Mouse (Mus musculus): ENCODE results near the gene Sept6. TPM values are rescaled to one million over a fixed set of nuclear protein-coding genes. Genes with fewer than 3 reads are reported as not detected.

The Sept6 gene
- polyA plus RNA-seq, 1 experiment from 2014 or later: 43.6 TPM

DNA sequence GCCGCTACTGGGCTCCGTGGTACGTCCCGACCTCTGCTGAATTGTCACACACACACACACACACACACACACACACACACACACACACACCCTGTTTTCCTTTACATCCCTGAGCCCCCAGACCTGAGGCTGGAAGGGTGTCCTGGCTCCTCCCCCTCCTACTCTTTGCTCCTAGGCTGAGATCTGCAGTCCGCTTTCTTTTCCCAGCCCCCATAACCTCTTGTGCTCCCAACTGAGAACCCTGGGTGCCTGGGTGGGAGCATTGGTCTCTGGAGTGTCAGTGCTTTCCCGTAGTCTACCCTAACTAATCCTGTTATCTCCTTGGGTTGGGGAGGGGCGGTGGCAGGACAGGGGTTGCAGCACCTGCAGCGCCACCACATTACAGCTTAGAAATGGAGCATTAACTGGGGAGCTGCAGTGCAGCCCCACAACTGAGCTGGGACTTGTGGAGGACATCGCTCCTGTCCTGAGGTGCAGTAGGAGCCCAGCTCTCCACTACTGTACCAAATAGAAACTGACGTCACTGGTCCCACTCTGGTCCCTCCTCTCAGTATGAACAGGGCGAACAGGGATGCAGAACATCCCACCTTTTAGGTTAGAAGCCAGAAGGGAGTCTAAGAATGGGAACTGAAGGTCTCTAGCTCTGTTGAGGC lies 1.7 kb downstream of the Sept6 start:
- H3K9ac ChIP-seq (ENCODE audit: low read length): peak overlapping the region; percentile 66
- no peak for DNase-seq (ENCODE audit: low spot score)
- no peaks in the 10 kb centered on the region for H3K9me3 ChIP-seq (ENCODE audit: control insufficient read depth, low read length)
- H3K4me2 ChIP-seq (ENCODE audit: low read depth, low read length, severe bottlenecking): peak overlapping the region; percentile 63
- no peak overlapping the region for H3K27ac ChIP-seq (ENCODE audit: low read depth, low read length)
- 22% methylated on average over 7 of the region's 11 CpGs for WGBS
- H3K4me1 ChIP-seq (replicated peaks; ENCODE audit: control insufficient read depth, insufficient read depth, low read length): no peaks in the 10 kb centered on the region
- no peaks in the 10 kb centered on the region for H3K36me3 ChIP-seq (ENCODE audit: control insufficient read depth, insufficient read depth, low read length)
- peak overlapping the region; percentile 52 for H3K4me3 ChIP-seq (ENCODE audit: low read depth, low read length)
- H3K27me3 ChIP-seq (ENCODE audit: control insufficient read depth, insufficient read depth, low read length): no peaks in the 10 kb centered on the region
- ATAC-seq (replicated peaks; ENCODE audit: low FRiP score): peak; percentile 78

DNA sequence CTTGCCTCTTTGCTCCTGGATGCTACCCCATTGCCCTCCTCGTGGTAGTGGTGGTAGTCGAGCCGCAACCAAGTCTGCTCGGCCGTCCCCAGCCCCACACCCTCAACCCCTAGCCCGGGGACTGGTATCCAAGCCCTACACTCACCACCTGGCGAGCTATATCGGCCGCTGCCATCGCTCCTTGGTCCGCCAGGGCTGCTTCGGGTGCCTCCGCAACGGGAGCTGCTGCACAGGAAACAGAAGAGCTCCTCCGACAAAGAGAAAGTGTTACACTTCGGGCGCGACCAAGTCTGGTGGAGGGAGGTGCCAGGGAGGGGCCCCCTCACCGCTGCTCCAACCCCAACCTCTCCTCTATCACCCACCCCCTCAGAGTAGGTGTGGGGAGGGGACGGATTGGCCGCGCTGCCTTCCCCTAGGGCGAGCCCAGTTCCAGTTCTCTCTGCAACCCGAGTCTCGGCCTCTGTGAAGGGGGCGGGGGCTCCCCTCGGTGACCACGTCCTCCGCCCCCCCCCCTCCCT lies 2.3 kb downstream of the Sept6 start:
- H3K9me3 ChIP-seq (ENCODE audit: control insufficient read depth, low read length): no peaks in the 10 kb centered on the region
- DNase-seq (ENCODE audit: low spot score) (peak; percentile 86), ATAC-seq (replicated peaks; ENCODE audit: low FRiP score) (peak; percentile 92)
- no peaks in the 10 kb centered on the region for H3K36me3 ChIP-seq (ENCODE audit: control insufficient read depth, insufficient read depth, low read length)
- H3K9ac ChIP-seq (ENCODE audit: low read length): peak overlapping the region; percentile 66
- WGBS: 13% methylated on average over 25 of the region's 29 CpGs
- no peaks in the 10 kb centered on the region for H3K4me1 ChIP-seq (replicated peaks; ENCODE audit: control insufficient read depth, insufficient read depth, low read length)
- no peaks in the 10 kb centered on the region for H3K27me3 ChIP-seq (ENCODE audit: control insufficient read depth, insufficient read depth, low read length)
- peak overlapping the region; percentile 37 for H3K27ac ChIP-seq (ENCODE audit: low read depth, low read length)
- peak overlapping the region; percentile 52 for H3K4me3 ChIP-seq (ENCODE audit: low read depth, low read length)
- H3K4me2 ChIP-seq (ENCODE audit: low read depth, low read length, severe bottlenecking): peak overlapping the region; percentile 63

DNA sequence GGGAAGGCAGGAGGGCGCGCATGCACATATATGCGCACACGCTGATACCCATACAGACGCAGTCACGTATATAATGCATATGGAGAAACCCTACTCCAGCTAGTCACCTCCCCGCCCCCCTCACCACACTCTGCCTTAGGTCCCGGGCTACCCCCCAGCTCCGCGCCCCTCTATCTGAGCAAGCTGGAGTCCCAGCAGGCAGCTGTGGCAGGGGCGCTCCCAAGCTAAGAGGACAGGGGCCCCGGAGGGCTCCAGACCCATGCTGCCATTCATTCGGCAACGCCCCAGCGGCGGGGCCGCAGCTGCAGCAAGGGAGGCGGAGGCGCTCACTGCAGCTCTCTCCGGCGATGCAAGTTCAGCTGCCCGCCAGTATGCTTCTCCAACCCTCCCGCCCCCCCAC lies 2.8 kb downstream of the Sept6 start:
- H3K27ac ChIP-seq (ENCODE audit: low read depth, low read length): peak overlapping the region; percentile 37; the same call in 1 of the 2 replicates
- H3K4me2 ChIP-seq (ENCODE audit: low read depth, low read length, severe bottlenecking): peak overlapping the region; percentile 63
- ATAC-seq (replicated peaks; ENCODE audit: low FRiP score) (peak; percentile 79), DNase-seq (ENCODE audit: low spot score) (peak; percentile 70)
- H3K9me3 ChIP-seq (ENCODE audit: control insufficient read depth, low read length): no peaks in the 10 kb centered on the region
- 20% methylated on average over 18 of the region's 23 CpGs for WGBS
- no peaks in the 10 kb centered on the region for H3K27me3 ChIP-seq (ENCODE audit: control insufficient read depth, insufficient read depth, low read length)
- H3K36me3 ChIP-seq (ENCODE audit: control insufficient read depth, insufficient read depth, low read length): no peaks in the 10 kb centered on the region
- H3K4me1 ChIP-seq (replicated peaks; ENCODE audit: control insufficient read depth, insufficient read depth, low read length): no peaks in the 10 kb centered on the region
- peak overlapping the region; percentile 52 for H3K4me3 ChIP-seq (ENCODE audit: low read depth, low read length)
- peak overlapping the region; percentile 66 for H3K9ac ChIP-seq (ENCODE audit: low read length)

DNA sequence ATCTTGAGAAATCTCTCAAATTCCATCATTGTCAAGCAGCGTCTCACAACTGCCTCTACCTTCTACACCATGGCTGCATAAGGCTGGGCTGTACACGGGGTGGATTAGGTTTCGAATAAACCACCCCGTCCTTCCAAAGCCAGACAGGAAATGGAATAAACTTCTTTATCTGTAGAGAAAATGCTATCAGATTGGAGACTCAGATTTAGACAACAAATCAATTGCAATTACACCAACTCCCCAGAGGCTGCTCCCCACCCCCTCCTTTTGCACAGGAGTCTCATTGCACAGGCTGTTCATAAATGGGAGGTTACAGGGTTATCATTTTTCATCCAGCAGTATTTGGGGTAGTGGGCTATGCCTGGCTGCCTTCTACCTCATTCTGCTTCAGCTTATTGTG lies 3.7 kb downstream of the Sept6 start:
- no peak overlapping the region; the same call in 1 of the 2 replicates for H3K9ac ChIP-seq (ENCODE audit: low read length)
- H3K36me3 ChIP-seq (ENCODE audit: control insufficient read depth, insufficient read depth, low read length): no peaks in the 10 kb centered on the region
- no peak overlapping the region for H3K27ac ChIP-seq (ENCODE audit: low read depth, low read length)
- no peaks in the 10 kb centered on the region for H3K27me3 ChIP-seq (ENCODE audit: control insufficient read depth, insufficient read depth, low read length)
- DNase-seq (ENCODE audit: low spot score) (no peak), ATAC-seq (replicated peaks; ENCODE audit: low FRiP score) (no peak)
- peak overlapping the region; percentile 63 for H3K4me2 ChIP-seq (ENCODE audit: low read depth, low read length, severe bottlenecking)
- H3K4me3 ChIP-seq (ENCODE audit: low read depth, low read length): peak overlapping the region; percentile 52
- no peaks in the 10 kb centered on the region for H3K9me3 ChIP-seq (ENCODE audit: control insufficient read depth, low read length)
- WGBS: 73% methylated on average over 4 of the region's 4 CpGs
- no peaks in the 10 kb centered on the region for H3K4me1 ChIP-seq (replicated peaks; ENCODE audit: control insufficient read depth, insufficient read depth, low read length)

DNA sequence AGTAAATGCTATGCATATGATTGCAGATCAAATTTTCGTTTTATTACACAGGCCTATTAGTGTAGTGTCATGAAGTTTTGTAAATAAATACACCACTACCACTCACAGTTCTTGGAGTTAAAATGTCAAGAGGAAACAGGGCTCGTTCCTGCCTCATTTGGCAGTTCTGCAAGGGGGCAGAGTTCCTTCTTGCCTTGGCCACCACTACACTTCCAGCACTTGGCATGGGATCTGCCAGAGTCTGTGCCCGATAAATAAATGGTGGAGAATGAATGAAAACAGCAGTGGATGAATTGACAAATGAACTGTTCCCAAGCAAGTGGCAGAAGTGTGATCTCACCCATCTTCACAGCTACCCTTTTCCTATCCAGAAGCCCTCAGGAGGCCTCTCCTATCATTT lies 6.6 kb downstream of the Sept6 start:
- WGBS: 74% methylated on average over 3 of the region's 3 CpGs
- Histone ChIP-seq H3K27me3 (ENCODE audit: control insufficient read depth, insufficient read depth, low read length) (no peaks in the 10 kb centered on the region), H3K4me2 (ENCODE audit: low read depth, low read length, severe bottlenecking) (no peak overlapping the region), H3K4me3 (ENCODE audit: low read depth, low read length) (no peak overlapping the region), H3K9me3 (ENCODE audit: control insufficient read depth, low read length) (no peaks in the 10 kb centered on the region), H3K27ac (ENCODE audit: low read depth, low read length) (no peak overlapping the region), H3K4me1 (replicated peaks; ENCODE audit: control insufficient read depth, insufficient read depth, low read length) (no peaks in the 10 kb centered on the region), H3K36me3 (ENCODE audit: control insufficient read depth, insufficient read depth, low read length) (no peaks in the 10 kb centered on the region), H3K9ac (ENCODE audit: low read length) (no peak overlapping the region)
- no peak for DNase-seq (ENCODE audit: low spot score)
- no peak for ATAC-seq (replicated peaks; ENCODE audit: low FRiP score)

DNA sequence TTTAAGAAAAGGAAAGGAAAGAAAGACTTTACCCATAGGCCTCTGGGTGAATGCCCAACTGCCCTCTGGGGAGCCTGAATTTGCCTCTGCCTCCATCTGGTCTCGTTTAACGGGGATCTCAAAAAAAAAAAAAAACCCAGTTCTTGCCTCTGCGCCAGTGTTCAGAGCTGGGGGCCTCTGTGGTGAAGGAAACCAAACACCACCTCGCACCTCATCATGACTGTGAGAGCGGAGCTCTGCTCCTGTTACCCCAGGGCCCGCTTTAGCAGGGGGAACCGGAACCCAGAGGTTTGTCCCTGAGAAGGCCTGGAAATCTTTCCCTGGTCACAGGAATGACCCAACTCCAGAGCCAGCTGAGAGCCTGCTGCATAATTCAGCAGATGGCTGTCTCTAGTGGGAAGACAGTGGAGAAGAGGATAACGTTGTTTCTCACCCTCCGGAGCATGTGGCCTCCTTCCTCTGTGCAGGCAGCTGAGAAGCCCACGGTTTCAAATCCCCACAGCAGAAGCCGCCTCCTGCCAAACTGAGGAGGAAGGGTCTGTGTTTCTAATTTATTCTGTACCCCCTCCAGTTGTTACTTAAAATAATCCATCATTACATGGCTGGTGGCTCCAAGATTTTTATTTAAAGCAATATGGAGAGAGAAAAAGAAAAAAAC lies 7.8 kb downstream of the Sept6 start:
- WGBS: 65% methylated on average over 11 of the region's 11 CpGs
- no peak for ATAC-seq (replicated peaks; ENCODE audit: low FRiP score)

DNA sequence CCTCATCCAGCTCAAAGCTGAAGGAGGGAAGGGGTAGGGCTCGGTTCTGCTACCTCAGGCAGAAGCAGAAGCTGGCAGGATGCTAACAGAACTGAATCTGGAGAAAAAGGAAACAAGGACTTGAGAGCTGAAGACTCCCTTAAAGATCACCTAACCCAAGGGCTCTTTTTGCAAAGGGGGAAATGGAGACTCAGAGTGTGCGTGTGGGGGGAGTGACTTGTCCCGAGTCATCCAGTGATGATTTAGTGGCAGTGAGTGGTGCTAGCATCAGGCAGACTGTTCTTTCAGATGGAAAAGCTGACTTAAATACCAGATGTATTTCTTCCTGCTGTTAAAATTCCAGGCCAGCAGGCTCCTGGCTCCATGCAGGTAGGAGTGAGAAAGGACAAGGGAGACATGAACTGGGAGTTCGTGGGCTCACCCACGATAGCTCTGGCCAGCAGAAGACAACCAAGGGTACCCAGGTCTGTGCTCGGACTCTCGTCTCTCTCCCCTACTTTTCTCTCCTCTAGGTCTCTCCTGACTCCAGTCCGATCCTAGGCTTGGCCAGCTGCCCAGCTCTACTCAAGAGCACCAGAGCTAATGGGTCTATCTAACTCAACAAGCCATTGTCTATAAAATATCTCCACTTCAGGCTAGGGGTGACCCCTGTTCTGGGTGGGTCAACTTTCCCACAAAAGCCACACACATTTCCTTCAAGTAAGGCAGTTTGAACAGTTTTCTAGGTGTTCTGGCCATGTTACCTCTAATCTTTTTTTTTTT lies 8.5 kb downstream of the Sept6 start:
- Histone ChIP-seq H3K4me1 (replicated peaks; ENCODE audit: control insufficient read depth, insufficient read depth, low read length) (no peaks in the 10 kb centered on the region), H3K9ac (ENCODE audit: low read length) (no peak overlapping the region), H3K9me3 (ENCODE audit: control insufficient read depth, low read length) (no peaks in the 10 kb centered on the region), H3K27me3 (ENCODE audit: control insufficient read depth, insufficient read depth, low read length) (no peaks in the 10 kb centered on the region), H3K4me3 (ENCODE audit: low read depth, low read length) (no peak overlapping the region), H3K4me2 (ENCODE audit: low read depth, low read length, severe bottlenecking) (no peak overlapping the region), H3K27ac (ENCODE audit: low read depth, low read length) (no peak overlapping the region), H3K36me3 (ENCODE audit: control insufficient read depth, insufficient read depth, low read length) (no peaks in the 10 kb centered on the region)
- ATAC-seq (replicated peaks; ENCODE audit: low FRiP score): no peak
- 81% methylated on average over 8 of the region's 8 CpGs for WGBS
- no peak for DNase-seq (ENCODE audit: low spot score)

More for the DNA sequence above, 7.8 kb downstream of the Sept6 start:
- H3K9me3 ChIP-seq (ENCODE audit: control insufficient read depth, low read length): no peaks in the 10 kb centered on the region
- no peaks in the 10 kb centered on the region for H3K4me1 ChIP-seq (replicated peaks; ENCODE audit: control insufficient read depth, insufficient read depth, low read length)
- H3K27ac ChIP-seq (ENCODE audit: low read depth, low read length): no peak overlapping the region
- DNase-seq (ENCODE audit: low spot score): no peak
- H3K9ac ChIP-seq (ENCODE audit: low read length): no peak overlapping the region
- no peak overlapping the region for H3K4me2 ChIP-seq (ENCODE audit: low read depth, low read length, severe bottlenecking)
- H3K27me3 ChIP-seq (ENCODE audit: control insufficient read depth, insufficient read depth, low read length): no peaks in the 10 kb centered on the region
- H3K36me3 ChIP-seq (ENCODE audit: control insufficient read depth, insufficient read depth, low read length): no peaks in the 10 kb centered on the region
- no peak overlapping the region for H3K4me3 ChIP-seq (ENCODE audit: low read depth, low read length)

DNA sequence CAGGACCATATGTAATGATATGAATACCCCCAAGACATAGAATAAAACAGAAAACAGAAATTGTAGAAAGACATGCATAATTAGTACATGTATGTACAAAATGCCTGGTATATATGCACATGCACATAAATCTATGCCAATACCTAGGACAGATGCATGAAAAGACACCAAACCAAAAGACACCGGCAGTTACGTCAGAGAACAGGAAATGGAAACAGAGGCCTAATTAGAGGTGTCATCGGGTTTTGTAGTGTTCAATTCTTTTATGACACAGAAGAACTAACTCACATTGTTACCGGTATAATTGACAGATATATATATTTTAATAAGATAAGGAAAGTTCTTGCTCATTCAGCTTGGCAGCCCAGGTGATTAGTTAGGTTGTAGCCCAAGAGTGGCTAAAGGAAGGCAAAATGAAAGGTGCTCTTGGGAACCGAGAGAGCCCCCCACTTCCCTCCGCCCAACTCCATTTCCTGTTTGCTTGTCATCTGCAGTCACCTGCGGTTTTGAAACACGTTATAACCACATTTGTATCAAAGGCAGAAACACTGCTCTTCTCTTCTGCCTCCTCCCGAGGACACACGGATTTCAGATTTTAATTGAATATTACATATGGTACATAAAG lies 10.9 kb downstream of the Sept6 start:
- WGBS: 91% methylated on average over 10 of the region's 10 CpGs

More for the DNA sequence above, 10.9 kb downstream of the Sept6 start:
- ATAC-seq (replicated peaks; ENCODE audit: low FRiP score) (no peak), DNase-seq (ENCODE audit: low spot score) (no peak)
- H3K27me3 ChIP-seq (ENCODE audit: control insufficient read depth, insufficient read depth, low read length): no peaks in the 10 kb centered on the region
- no peak overlapping the region for H3K27ac ChIP-seq (ENCODE audit: low read depth, low read length)
- no peaks in the 10 kb centered on the region for H3K36me3 ChIP-seq (ENCODE audit: control insufficient read depth, insufficient read depth, low read length)
- no peaks in the 10 kb centered on the region for H3K4me1 ChIP-seq (replicated peaks; ENCODE audit: control insufficient read depth, insufficient read depth, low read length)
- no peaks in the 10 kb centered on the region for H3K9me3 ChIP-seq (ENCODE audit: control insufficient read depth, low read length)
- H3K4me3 ChIP-seq (ENCODE audit: low read depth, low read length): no peak overlapping the region
- H3K4me2 ChIP-seq (ENCODE audit: low read depth, low read length, severe bottlenecking): no peak overlapping the region
- no peak overlapping the region for H3K9ac ChIP-seq (ENCODE audit: low read length)
